Mouse (Mus musculus) limb, embryonic 14.5 days (tissue): Measurements from ENCODE around the gene Mnd1. TPM values are rescaled to one million over a fixed set of nuclear protein-coding genes. Genes with fewer than 3 reads are reported as not detected.

ENCODE experiments used
- ATAC-seq: fragments of 200-750 bp; cut with Nextera tagmentation; 2 replicates; pipeline ENCODE4 v1.8.0; 2017; ENCODE audit warnings: low read depth, moderate number of reproducible peaks, moderate TSS enrichment; ENCODE audit not compliant: low FRiP score
- DNase-seq: peaks from one replicate; pipeline ENCODE4 v3.0.0-alpha.2; 2015; ENCODE audit warnings: low spot score
- H3K27ac ChIP-seq: fragments of 300-500 bp; sonication (generic); replicated peaks from 2 replicates; pipeline ENCODE4 v1.5.1; 2014; ENCODE audit warnings: low read depth, mild to moderate bottlenecking, low read length, moderate library complexity, mixed read lengths
- H3K27me3 ChIP-seq: fragments of 300-500 bp; sonication (generic); 2 replicates; pipeline ENCODE4 v1.6.1; 2014; ENCODE audit warnings: low read length, mixed read lengths; ENCODE audit not compliant: control insufficient read depth, insufficient read depth
- H3K36me3 ChIP-seq: fragments of 300-500 bp; sonication (generic); 2 replicates; pipeline ENCODE4 v1.6.1; 2014; ENCODE audit warnings: mild to moderate bottlenecking, low read length, moderate library complexity, mixed read lengths; ENCODE audit not compliant: control insufficient read depth, insufficient read depth
- H3K4me1 ChIP-seq: fragments of 300-500 bp; sonication (generic); 2 replicates; pipeline ENCODE4 v1.6.1; 2014; ENCODE audit warnings: antibody characterized with exemption, low read length, mixed read lengths; ENCODE audit not compliant: control insufficient read depth, insufficient read depth
- H3K4me2 ChIP-seq: fragments of 300-500 bp; sonication (generic); replicated peaks from 2 replicates; pipeline ENCODE4 v1.6.1; 2014; ENCODE audit warnings: low read depth, mild to moderate bottlenecking, low read length, moderate library complexity; ENCODE audit not compliant: severe bottlenecking
- H3K4me3 ChIP-seq: fragments of 300-500 bp; sonication (generic); replicated peaks from 2 replicates; pipeline ENCODE4 v1.5.1; 2014; ENCODE audit warnings: low read length
- H3K9ac ChIP-seq: fragments of 300-500 bp; sonication (generic); 2 replicates; pipeline ENCODE4 v1.6.1; 2014; ENCODE audit warnings: mild to moderate bottlenecking, low read depth, low read length, moderate library complexity; ENCODE audit not compliant: severe bottlenecking
- H3K9me3 ChIP-seq: fragments of 300-500 bp; sonication (generic); 2 replicates; pipeline ENCODE4 v1.6.1; 2016; ENCODE audit warnings: low read length; ENCODE audit not compliant: control insufficient read depth
- POLR2A ChIP-seq: fragments of 200-500 bp; IDR thresholded peaks from 2 replicates; pipeline ENCODE4 v1.8.0; 2012; ENCODE audit warnings: inconsistent platforms, mild to moderate bottlenecking, moderate library complexity, borderline replicate concordance; ENCODE audit not compliant: insufficient read depth, insufficient read length; ENCODE audit errors: extremely low read depth
- WGBS: fragments of 180-500 bp; shearing (Covaris S2); extraction: QIAGEN DNeasy Blood & Tissue Kit; methylation state at CpG from one replicate; pipeline ENCODE4 v1.1.7; 2014; 5-methylcytosine and 5-hydroxymethylcytosine counted together
- polyA plus RNA-seq, 2 experiments: library from polyadenylated mRNA; depleted of rRNA in 1 of 2; stranded (reverse) in 1 of 2; unstranded in 1 of 2; fragments of >200 nt; fragmentation: Nextera tagmentation in 1 of 2; extraction: Ambion mirVana in 1 of 2; gene quantifications; 2 replicates each; pipeline versions ENCODE4 v1.2.1 to v1.2.3; 2012 to 2014

The Mnd1 gene
- polyA plus RNA-seq, 2 experiments = 9.8 to 14.3 TPM

GRCm38 (mm10) chr3:84071641-84072040, 83.9 kb downstream of the Mnd1 start:
- H3K9me3 ChIP-seq = no peaks in the 10 kb centered on the region
- H3K27me3 ChIP-seq = no peaks in the 10 kb centered on the region
- TF ChIP-seq POLR2A = no peak
- 11% methylated on average over 2 of the region's 2 CpGs for WGBS
- no peak overlapping the region for H3K9ac ChIP-seq
- no peak overlapping the region for H3K27ac ChIP-seq
- no peaks in the 10 kb centered on the region for H3K4me1 ChIP-seq
- no peak for ATAC-seq
- no peaks in the 10 kb centered on the region for H3K36me3 ChIP-seq
- no peak for DNase-seq
- H3K4me2 ChIP-seq = no peak overlapping the region
- H3K4me3 ChIP-seq = no peak overlapping the region

GRCm38 (mm10) chr3:84070811-84071210, 84.8 kb downstream of the Mnd1 start:
- Histone ChIP-seq H3K4me1 (no peaks in the 10 kb centered on the region), H3K4me3 (no peak overlapping the region), H3K27me3 (no peaks in the 10 kb centered on the region), H3K36me3 (no peaks in the 10 kb centered on the region), H3K9me3 (no peaks in the 10 kb centered on the region), H3K4me2 (no peak overlapping the region), H3K27ac (no peak overlapping the region), H3K9ac (no peak overlapping the region)
- TF ChIP-seq POLR2A = no peak
- ATAC-seq (no peak), DNase-seq (no peak)
- WGBS = 82% methylated on average over 8 of the region's 8 CpGs

DNA sequence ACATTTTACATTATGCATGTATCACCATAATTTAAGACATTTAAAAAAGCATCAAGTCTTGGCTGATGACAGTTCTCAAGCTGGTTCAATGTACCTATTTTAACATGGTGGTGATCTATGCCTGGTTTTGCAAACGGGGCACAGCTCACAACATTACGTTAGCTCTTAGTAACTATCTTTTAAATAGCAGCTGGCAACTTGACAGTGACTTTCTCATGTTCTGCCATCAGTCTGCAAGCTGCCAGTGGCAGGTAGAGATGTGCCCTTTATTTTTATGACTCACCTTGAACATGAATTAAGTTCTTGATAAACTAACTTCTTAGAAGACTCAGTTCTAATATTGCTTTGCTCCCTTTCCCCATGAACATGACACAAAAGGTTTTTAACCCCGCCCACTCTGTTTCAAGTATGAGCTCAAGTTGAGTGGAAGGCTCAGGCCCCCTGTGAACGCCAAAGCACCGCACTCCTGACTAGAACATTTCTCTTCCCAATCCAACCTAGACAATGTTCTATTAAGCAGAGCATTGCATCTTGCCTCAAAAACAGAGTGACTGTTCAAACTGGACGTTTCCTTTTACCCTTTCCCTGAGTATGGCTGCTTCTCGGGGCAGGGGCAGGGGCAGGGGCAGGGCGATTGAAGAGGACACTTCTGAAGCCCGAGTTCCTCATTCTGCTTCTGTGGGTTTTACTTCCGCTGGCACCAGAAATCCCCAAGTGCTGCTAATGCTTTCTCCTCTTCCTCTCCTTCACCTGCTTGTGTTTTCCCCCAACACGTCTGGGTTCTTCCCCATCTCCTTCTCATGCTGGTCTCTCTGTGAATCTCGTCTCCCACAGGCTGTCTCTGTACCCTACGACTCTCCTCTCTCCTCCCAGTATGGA, 86.5 kb downstream of the Mnd1 start:
- no peaks in the 10 kb centered on the region for H3K9me3 ChIP-seq
- no peak overlapping the region for H3K4me2 ChIP-seq
- no peak overlapping the region for H3K27ac ChIP-seq
- DNase-seq = no peak
- no peaks in the 10 kb centered on the region for H3K36me3 ChIP-seq
- H3K4me3 ChIP-seq = no peak overlapping the region
- no peaks in the 10 kb centered on the region for H3K27me3 ChIP-seq
- 81% methylated on average over 13 of the region's 13 CpGs for WGBS
- ATAC-seq = no peak
- TF ChIP-seq POLR2A = no peak
- no peak overlapping the region for H3K9ac ChIP-seq
- no peaks in the 10 kb centered on the region for H3K4me1 ChIP-seq

GRCm38 (mm10) chr3:84065825-84066224, 89.8 kb downstream of the Mnd1 start:
- 0 out of 2 replicates have a peak, but pooled peaks cover 2% of the 10 kb centered on the region for H3K4me1 ChIP-seq
- no peak overlapping the region for H3K4me2 ChIP-seq
- H3K36me3 ChIP-seq = no peaks in the 10 kb centered on the region
- no peak overlapping the region for H3K4me3 ChIP-seq
- no peak for ATAC-seq
- 79% methylated on average over 4 of the region's 4 CpGs for WGBS
- H3K27ac ChIP-seq = no peak overlapping the region
- H3K9ac ChIP-seq = no peak overlapping the region
- H3K9me3 ChIP-seq = no peaks in the 10 kb centered on the region
- DNase-seq = no peak
- H3K27me3 ChIP-seq = no peaks in the 10 kb centered on the region
- TF ChIP-seq POLR2A = no peak

DNA sequence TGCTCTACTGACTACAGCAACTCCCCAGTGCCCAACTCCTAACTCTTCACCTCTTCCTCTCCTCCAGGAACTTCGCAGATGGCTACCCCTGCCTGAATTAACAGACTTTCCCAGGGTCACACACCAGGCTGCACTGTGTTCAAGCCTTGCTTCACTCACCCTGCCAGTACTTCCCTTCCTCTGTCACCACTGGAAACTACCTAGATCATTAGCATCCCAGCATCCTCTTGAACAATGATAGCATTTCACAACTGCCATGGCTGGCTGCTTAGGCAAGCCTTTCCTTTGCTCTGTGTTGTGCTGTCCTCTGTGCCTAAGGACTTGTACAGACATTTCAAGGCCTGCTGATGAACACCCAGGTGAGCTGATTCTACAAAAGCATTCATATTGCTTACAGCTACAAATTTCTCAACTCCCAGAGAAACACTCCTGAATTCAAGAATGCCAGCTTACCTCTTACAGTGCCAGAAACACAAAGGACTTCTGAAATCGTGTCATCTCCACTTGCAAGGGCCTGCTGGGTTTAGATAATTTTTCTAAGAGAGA, 92.1 kb downstream of the Mnd1 start:
- no peak for TF ChIP-seq POLR2A
- no peak overlapping the region for H3K4me2 ChIP-seq
- DNase-seq (no peak), ATAC-seq (no peak)
- no peaks in the 10 kb centered on the region for H3K27me3 ChIP-seq
- H3K4me3 ChIP-seq = no peak overlapping the region
- no peaks in the 10 kb centered on the region for H3K36me3 ChIP-seq
- WGBS = 81% methylated on average over 2 of the region's 2 CpGs
- H3K27ac ChIP-seq = no peak overlapping the region
- peaks cover 16% of the 10 kb centered on the region; the same call in 1 of the 2 replicates for H3K4me1 ChIP-seq
- no peaks in the 10 kb centered on the region for H3K9me3 ChIP-seq
- no peak overlapping the region for H3K9ac ChIP-seq
